Mouse (Mus musculus): ENCODE data around the gene Hhex. TPM values are rescaled to one million over a fixed set of nuclear protein-coding genes. Genes with fewer than 3 reads are reported as not detected.

The Hhex gene
- polyA plus RNA-seq, 1 experiment from 2014 or later: 5.1 TPM

GRCm38 (mm10) chr19:37466403-37466802 is 31.8 kb downstream of the Hhex start:
- Histone ChIP-seq H3K4me3 (no peak overlapping the region), H3K27me3 (replicated peaks) (no peaks in the 10 kb centered on the region), H3K4me1 (no peaks in the 10 kb centered on the region), H3K9ac (no peak overlapping the region), H3K4me2 (no peak overlapping the region), H3K27ac (no peak overlapping the region), H3K36me3 (replicated peaks) (no peaks in the 10 kb centered on the region), H3K9me3 (no peaks in the 10 kb centered on the region)
- no peak for ATAC-seq (replicated peaks)
- WGBS: 84% methylated on average over 3 of the region's 3 CpGs

- H3K27ac ChIP-seq: no peak overlapping the region
- 86% methylated on average over 5 of the region's 5 CpGs for WGBS
- no peak overlapping the region for H3K4me2 ChIP-seq
- no peak overlapping the region for H3K9ac ChIP-seq
- H3K27me3 ChIP-seq (replicated peaks): no peaks in the 10 kb centered on the region
- H3K4me3 ChIP-seq: no peak overlapping the region
- H3K36me3 ChIP-seq (replicated peaks): no peaks in the 10 kb centered on the region
- H3K9me3 ChIP-seq: no peaks in the 10 kb centered on the region
- ATAC-seq (replicated peaks): no peak
- no peaks in the 10 kb centered on the region for H3K4me1 ChIP-seq
Measured at GRCm38 (mm10) chr19:37466978-37467377, 32.4 kb downstream of the Hhex start.

GRCm38 (mm10) chr19:37468841-37469566 is 34.4 kb downstream of the Hhex start:
- H3K4me2 ChIP-seq: no peak overlapping the region
- no peaks in the 10 kb centered on the region for H3K4me1 ChIP-seq
- H3K36me3 ChIP-seq (replicated peaks): no peaks in the 10 kb centered on the region
- no peak for ATAC-seq (replicated peaks)
- no peaks in the 10 kb centered on the region for H3K27me3 ChIP-seq (replicated peaks)
- 64% methylated on average over 6 of the region's 6 CpGs for WGBS
- no peaks in the 10 kb centered on the region for H3K9me3 ChIP-seq
- H3K9ac ChIP-seq: no peak overlapping the region
- no peak overlapping the region for H3K27ac ChIP-seq
- H3K4me3 ChIP-seq: no peak overlapping the region

GRCm38 (mm10) chr19:37471680-37472079 is 37.1 kb downstream of the Hhex start:
- no peak overlapping the region for H3K9ac ChIP-seq
- no peaks in the 10 kb centered on the region for H3K9me3 ChIP-seq
- H3K4me1 ChIP-seq: no peaks in the 10 kb centered on the region
- no peak for ATAC-seq (replicated peaks)
- no peaks in the 10 kb centered on the region for H3K36me3 ChIP-seq (replicated peaks)
- no peaks in the 10 kb centered on the region for H3K27me3 ChIP-seq (replicated peaks)
- WGBS: 92% methylated on average over 4 of the region's 4 CpGs
- no peak overlapping the region for H3K4me3 ChIP-seq
- H3K27ac ChIP-seq: no peak overlapping the region
- no peak overlapping the region for H3K4me2 ChIP-seq

- WGBS: 70% methylated on average over 3 of the region's 3 CpGs
- ATAC-seq (replicated peaks): no peak
- Histone ChIP-seq H3K9me3 (no peaks in the 10 kb centered on the region), H3K4me3 (no peak overlapping the region), H3K27me3 (replicated peaks) (no peaks in the 10 kb centered on the region), H3K36me3 (replicated peaks) (no peaks in the 10 kb centered on the region), H3K27ac (no peak overlapping the region), H3K4me1 (no peaks in the 10 kb centered on the region), H3K9ac (no peak overlapping the region), H3K4me2 (no peak overlapping the region)
Measured at GRCm38 (mm10) chr19:37472589-37472988, 38.0 kb downstream of the Hhex start.

GRCm38 (mm10) chr19:37481704-37482103 is 47.1 kb downstream of the Hhex start:
- no peaks in the 10 kb centered on the region for H3K36me3 ChIP-seq (replicated peaks)
- H3K27me3 ChIP-seq (replicated peaks): no peaks in the 10 kb centered on the region
- H3K27ac ChIP-seq: no peak overlapping the region
- no peak for ATAC-seq (replicated peaks)
- H3K9ac ChIP-seq: no peak overlapping the region
- no peaks in the 10 kb centered on the region for H3K9me3 ChIP-seq
- WGBS: 86% methylated on average over 8 of the region's 8 CpGs
- H3K4me2 ChIP-seq: no peak overlapping the region
- no peak overlapping the region for H3K4me3 ChIP-seq
- no peaks in the 10 kb centered on the region for H3K4me1 ChIP-seq

- Histone ChIP-seq H3K9ac (no peak overlapping the region), H3K4me3 (no peak overlapping the region), H3K27me3 (replicated peaks) (no peaks in the 10 kb centered on the region), H3K4me1 (no peaks in the 10 kb centered on the region), H3K4me2 (no peak overlapping the region), H3K9me3 (no peaks in the 10 kb centered on the region), H3K36me3 (replicated peaks) (no peaks in the 10 kb centered on the region), H3K27ac (no peak overlapping the region)
- WGBS: 87% methylated on average over 14 of the region's 14 CpGs
- no peak for ATAC-seq (replicated peaks)
Measured at GRCm38 (mm10) chr19:37482556-37483187, 48.1 kb downstream of the Hhex start.

GRCm38 (mm10) chr19:37484787-37485186 is 50.2 kb downstream of the Hhex start:
- H3K9me3 ChIP-seq: no peaks in the 10 kb centered on the region
- no peaks in the 10 kb centered on the region for H3K27me3 ChIP-seq (replicated peaks)
- H3K4me3 ChIP-seq: no peak overlapping the region
- WGBS: 92% methylated on average over 6 of the region's 6 CpGs
- H3K27ac ChIP-seq: no peak overlapping the region
- no peaks in the 10 kb centered on the region for H3K36me3 ChIP-seq (replicated peaks)
- H3K4me2 ChIP-seq: no peak overlapping the region
- no peak for ATAC-seq (replicated peaks)
- H3K4me1 ChIP-seq: no peaks in the 10 kb centered on the region
- no peak overlapping the region for H3K9ac ChIP-seq

- no peaks in the 10 kb centered on the region for H3K9me3 ChIP-seq
- no peaks in the 10 kb centered on the region for H3K4me1 ChIP-seq
- no peaks in the 10 kb centered on the region for H3K36me3 ChIP-seq (replicated peaks)
- no peak for ATAC-seq (replicated peaks)
- H3K27ac ChIP-seq: no peak overlapping the region
- no peak overlapping the region for H3K9ac ChIP-seq
- H3K27me3 ChIP-seq (replicated peaks): no peaks in the 10 kb centered on the region
- H3K4me2 ChIP-seq: no peak overlapping the region
- no peak overlapping the region for H3K4me3 ChIP-seq
- 83% methylated on average over 6 of the region's 6 CpGs for WGBS
Measured at GRCm38 (mm10) chr19:37486801-37487200, 52.2 kb downstream of the Hhex start.

GRCm38 (mm10) chr19:37487811-37488475 is 53.3 kb downstream of the Hhex start:
- Histone ChIP-seq H3K4me2 (no peak overlapping the region), H3K27me3 (replicated peaks) (no peaks in the 10 kb centered on the region), H3K4me3 (no peak overlapping the region), H3K9me3 (no peaks in the 10 kb centered on the region), H3K36me3 (replicated peaks) (no peaks in the 10 kb centered on the region), H3K9ac (no peak overlapping the region), H3K4me1 (no peaks in the 10 kb centered on the region), H3K27ac (no peak overlapping the region)
- WGBS: 86% methylated on average over 5 of the region's 5 CpGs
- no peak for ATAC-seq (replicated peaks)

- H3K4me1 ChIP-seq: no peaks in the 10 kb centered on the region
- no peaks in the 10 kb centered on the region for H3K36me3 ChIP-seq (replicated peaks)
- no peaks in the 10 kb centered on the region for H3K27me3 ChIP-seq (replicated peaks)
- no peak overlapping the region for H3K4me3 ChIP-seq
- 61% methylated on average over 7 of the region's 7 CpGs for WGBS
- H3K4me2 ChIP-seq: no peak overlapping the region
- no peak for ATAC-seq (replicated peaks)
- H3K9ac ChIP-seq: no peak overlapping the region
- H3K9me3 ChIP-seq: no peaks in the 10 kb centered on the region
- H3K27ac ChIP-seq: no peak overlapping the region
Measured at GRCm38 (mm10) chr19:37488608-37489262, 54.1 kb downstream of the Hhex start.

Data from midbrain, embryonic 15.5 days (tissue).